8 mouse cellular contexts compared by ENCODE assay signal in genomic region chr6:72361121-72361551, GRCm38 (mm10). TPM values are rescaled to one million over a fixed set of nuclear protein-coding genes. Genes with fewer than 3 reads are reported as not detected.
DNase-seq lines count a peak whose midpoint lies in the region; ATAC-seq lines count a peak whose summit lies in the region.

No protein-coding gene starts in this region.

- no peaks in the 10 kb centered on the region for H3K27me3 ChIP-seq in heart, embryonic 12.5 days (replicated peaks)
- H3K27me3 ChIP-seq in intestine, embryonic 15.5 days (replicated peaks), result no peaks in the 10 kb centered on the region
- H3K27me3 ChIP-seq in midbrain, embryonic 16.5 days (ENCODE audit: control insufficient read depth, insufficient read depth, low read depth, low read length), result no peaks in the 10 kb centered on the region; the same call in 1 of the 2 replicates

- no peak overlapping the region for H3K27ac ChIP-seq in heart, embryonic 12.5 days (ENCODE audit: poor library complexity, severe bottlenecking)
- H3K27ac ChIP-seq in brown adipose tissue, adult 24 weeks (replicated peaks; ENCODE audit: low read depth, low read length), result no peak overlapping the region
- 0 out of 2 replicates have a peak overlapping the region, but pooled peaks have one; percentile 2 for H3K27ac ChIP-seq in intestine, embryonic 15.5 days
- no peak overlapping the region for H3K27ac ChIP-seq in midbrain, embryonic 16.5 days (ENCODE audit: low read length)

- H3K9me3 ChIP-seq in heart, embryonic 12.5 days (replicated peaks), result no peaks in the 10 kb centered on the region
- no peaks in the 10 kb centered on the region for H3K9me3 ChIP-seq in intestine, embryonic 15.5 days
- no peaks in the 10 kb centered on the region for H3K9me3 ChIP-seq in midbrain, embryonic 16.5 days (replicated peaks; ENCODE audit: control insufficient read depth, low read length, poor library complexity, severe bottlenecking)

- peak overlapping the region; percentile 85 for H3K4me3 ChIP-seq in heart, embryonic 12.5 days
- H3K4me3 ChIP-seq in brown adipose tissue, adult 24 weeks (ENCODE audit: insufficient read depth, low read depth, low read length), result 0 out of 2 replicates have a peak overlapping the region, but pooled peaks have one; percentile 1
- peak overlapping the region; percentile 73 for H3K4me3 ChIP-seq in intestine, embryonic 15.5 days (replicated peaks)
- H3K4me3 ChIP-seq in midbrain, embryonic 16.5 days (ENCODE audit: low read depth, low read length), result peak overlapping the region; percentile 80

- peaks cover 35% of the 10 kb centered on the region for H3K4me1 ChIP-seq in heart, embryonic 12.5 days (replicated peaks)
- peaks cover 2% of the 10 kb centered on the region; the same call in 1 of the 2 replicates for H3K4me1 ChIP-seq in brown adipose tissue, adult 24 weeks (ENCODE audit: control insufficient read depth, insufficient read depth, insufficient read length, low read length)
- H3K4me1 ChIP-seq in intestine, embryonic 15.5 days (replicated peaks), result peaks cover 38% of the 10 kb centered on the region
- H3K4me1 ChIP-seq in midbrain, embryonic 16.5 days (ENCODE audit: control insufficient read depth, insufficient read depth, low read length), result peaks cover 24% of the 10 kb centered on the region

- no peak for DNase-seq in heart, postnatal 36 days
- no peak for DNase-seq in left cerebral cortex, postnatal 14 days (ENCODE audit: low spot score in 2 of 2)
- no peak for DNase-seq in cerebellum, adult 9-10 months
- DNase-seq in kidney, adult 9 months, result no peak

- WGBS in heart, embryonic 12.5 days, result 18% methylated on average over 5 of the region's 5 CpGs
- 47% methylated on average over 5 of the region's 5 CpGs for WGBS in intestine, embryonic 15.5 days
- WGBS in midbrain, embryonic 16.5 days, result 86% methylated on average over 5 of the region's 5 CpGs

- H3K36me3 ChIP-seq in heart, embryonic 12.5 days, result peaks cover 32% of the 10 kb centered on the region
- no peaks in the 10 kb centered on the region; the same call in 1 of the 2 replicates for H3K36me3 ChIP-seq in intestine, embryonic 15.5 days
- peaks cover 9% of the 10 kb centered on the region; the same call in 1 of the 2 replicates for H3K36me3 ChIP-seq in midbrain, embryonic 16.5 days (ENCODE audit: control insufficient read depth, insufficient read depth, low read length)

- intact Hi-C loops in heart, postnatal 36 days (cut with DNase I), result no loop called here
- intact Hi-C loops in left cerebral cortex, postnatal 14 days (cut with DNase I), result loop anchor here (5.0 kb wide), 2 partner anchors 46 to 176 kb away; no protein-coding TSS in a partner anchor

- peak overlapping the region; percentile 87 for H3K9ac ChIP-seq in heart, embryonic 12.5 days
- peak overlapping the region; percentile 67; the same call in 1 of the 2 replicates for H3K9ac ChIP-seq in intestine, embryonic 15.5 days
- H3K9ac ChIP-seq in midbrain, embryonic 16.5 days (ENCODE audit: low read depth, low read length), result 0 out of 2 replicates have a peak overlapping the region, but pooled peaks have one; percentile 5

- ATAC-seq in heart, embryonic 12.5 days (ENCODE audit: insufficient number of reproducible peaks, low FRiP score), result no peak
- ATAC-seq in intestine, embryonic 15.5 days, result no peak
- ATAC-seq in midbrain, embryonic 16.5 days, result no peak

- H3K4me2 ChIP-seq in heart, embryonic 12.5 days, result peak overlapping the region; percentile 84
- H3K4me2 ChIP-seq in intestine, embryonic 15.5 days (replicated peaks), result peak overlapping the region; percentile 62
- H3K4me2 ChIP-seq in midbrain, embryonic 16.5 days (ENCODE audit: low read length), result peak overlapping the region; percentile 84

RNA-seq across cellular contexts. Expression of gene Rnf181, which starts 5.6 kb away (rescaled TPM):
- polyA plus RNA-seq in heart, embryonic 12.5 days (2016; fragmentation: Nextera tagmentation; extraction: Ambion mirVana), result 90.0 and 92.9 TPM in 2 replicates
- total RNA-seq in heart, postnatal 36 days (2021), result 10 to 100 TPM; 42.8 to 47.6 TPM
- 87.8 and 96.4 TPM in 2 replicates for polyA plus RNA-seq in brown adipose tissue, adult 24 weeks (2012; ENCODE audit: insufficient read depth, insufficient read length, missing spikeins)
- polyA plus RNA-seq in intestine, embryonic 15.5 days (2015; fragmentation: Nextera tagmentation; extraction: Ambion mirVana), result 122 and 133 TPM in 2 replicates
- polyA plus RNA-seq in midbrain, embryonic 16.5 days (2015; fragmentation: Nextera tagmentation; extraction: Ambion mirVana), result 124 and 126 TPM in 2 replicates
- 10 to 100 TPM; 70.4 to 73.7 TPM for total RNA-seq in left cerebral cortex, postnatal 14 days (2021)

RNA-seq across cellular contexts. Expression of gene Tmem150a, which starts 5.9 kb away (rescaled TPM):
- 13.3 and 13.5 TPM in 2 replicates for polyA plus RNA-seq in heart, embryonic 12.5 days (2016; fragmentation: Nextera tagmentation; extraction: Ambion mirVana)
- total RNA-seq in heart, postnatal 36 days (2021), result 10 to 100 TPM; 19.3 to 22.6 TPM
- polyA plus RNA-seq in brown adipose tissue, adult 24 weeks (2012; ENCODE audit: insufficient read depth, insufficient read length, missing spikeins), result 8.6 and 10.6 TPM in 2 replicates
- 11.3 and 14.4 TPM in 2 replicates for polyA plus RNA-seq in intestine, embryonic 15.5 days (2015; fragmentation: Nextera tagmentation; extraction: Ambion mirVana)
- polyA plus RNA-seq in midbrain, embryonic 16.5 days (2015; fragmentation: Nextera tagmentation; extraction: Ambion mirVana), result 15.7 and 17.7 TPM in 2 replicates
- total RNA-seq in left cerebral cortex, postnatal 14 days (2021), result 10 to 100 TPM; 10.4 to 11.8 TPM

RNA-seq across cellular contexts. Expression of gene 0610030E20Rik, which starts 14.0 kb away (rescaled TPM):
- 17.2 and 19.9 TPM in 2 replicates for polyA plus RNA-seq in heart, embryonic 12.5 days (2016; fragmentation: Nextera tagmentation; extraction: Ambion mirVana)
- total RNA-seq in heart, postnatal 36 days (2021), result 10 to 100 TPM in 1 of 2 experiments, 1 to 10 TPM in 1; 9.8 to 11.3 TPM
- 9.7 and 11.7 TPM in 2 replicates for polyA plus RNA-seq in brown adipose tissue, adult 24 weeks (2012; ENCODE audit: insufficient read depth, insufficient read length, missing spikeins)
- 25.9 and 26.1 TPM in 2 replicates for polyA plus RNA-seq in intestine, embryonic 15.5 days (2015; fragmentation: Nextera tagmentation; extraction: Ambion mirVana)
- 16.5 TPM in 2 replicates for polyA plus RNA-seq in midbrain, embryonic 16.5 days (2015; fragmentation: Nextera tagmentation; extraction: Ambion mirVana)
- total RNA-seq in left cerebral cortex, postnatal 14 days (2021), result 10 to 100 TPM; 13.2 to 15.4 TPM

RNA-seq across cellular contexts. Expression of gene Usp39, which starts 16.2 kb away (rescaled TPM):
- polyA plus RNA-seq in heart, embryonic 12.5 days (2016; fragmentation: Nextera tagmentation; extraction: Ambion mirVana), result 36.0 and 39.7 TPM in 2 replicates
- total RNA-seq in heart, postnatal 36 days (2021), result 10 to 100 TPM; 14.7 to 16.6 TPM
- 12.0 and 12.1 TPM in 2 replicates for polyA plus RNA-seq in brown adipose tissue, adult 24 weeks (2012; ENCODE audit: insufficient read depth, insufficient read length, missing spikeins)
- 38.2 and 42.6 TPM in 2 replicates for polyA plus RNA-seq in intestine, embryonic 15.5 days (2015; fragmentation: Nextera tagmentation; extraction: Ambion mirVana)
- polyA plus RNA-seq in midbrain, embryonic 16.5 days (2015; fragmentation: Nextera tagmentation; extraction: Ambion mirVana), result 39.0 and 40.0 TPM in 2 replicates
- total RNA-seq in left cerebral cortex, postnatal 14 days (2021), result 10 to 100 TPM; 34.3 to 34.9 TPM

RNA-seq across cellular contexts. Expression of gene Vamp5, which starts 19.1 kb away (rescaled TPM):
- 48.3 and 52.1 TPM in 2 replicates for polyA plus RNA-seq in heart, embryonic 12.5 days (2016; fragmentation: Nextera tagmentation; extraction: Ambion mirVana)
- total RNA-seq in heart, postnatal 36 days (2021), result 10 to 100 TPM; 67.4 to 72.6 TPM
- polyA plus RNA-seq in brown adipose tissue, adult 24 weeks (2012; ENCODE audit: insufficient read depth, insufficient read length, missing spikeins), result 17.5 and 19.1 TPM in 2 replicates
- polyA plus RNA-seq in intestine, embryonic 15.5 days (2015; fragmentation: Nextera tagmentation; extraction: Ambion mirVana), result 19.2 and 19.4 TPM in 2 replicates
- polyA plus RNA-seq in midbrain, embryonic 16.5 days (2015; fragmentation: Nextera tagmentation; extraction: Ambion mirVana), result 12.0 and 16.4 TPM in 2 replicates
- total RNA-seq in left cerebral cortex, postnatal 14 days (2021), result 1 to 10 TPM; 4.2 to 7.1 TPM

Comparison
In these comparisons a context has a peak if more than half of its experiments do, and no peak if none do; other contexts are left out.
1. H3K4me3 ChIP-seq: peak in every context shown above with its lines; median percentile 85 in heart, embryonic 12.5 days; 80 in midbrain, embryonic 16.5 days; 73 in intestine, embryonic 15.5 days; 1 in brown adipose tissue, adult 24 weeks.
2. H3K9ac ChIP-seq: peak in every context shown above with its lines; median percentile 87 in heart, embryonic 12.5 days; 67 in intestine, embryonic 15.5 days; 5 in midbrain, embryonic 16.5 days.